Mouse (Mus musculus) WW6 (cell line): Measurements from ENCODE around the gene Hspa1b.
A peak's percentile ranks its signal among the peaks of the same experiment; 100 is the strongest.
"Not testable (repeated sequence)": the region's sequence is repeated elsewhere in the genome, so short reads cannot be mapped to it uniquely, and the experiment has no call there.

Source experiments
- DNase-seq: peaks from one replicate; pipeline ENCODE4 v3.0.0-alpha.2; 2013; ENCODE audit warnings: low read depth, low spot score

The Hspa1b gene

GRCm38 (mm10) chr17:34981690-34982180 is 22.7 kb upstream of the Hspa1b start, which contains the start of gene Lsm2:
Lsm2 (plus strand) TSS chr17:34981862.
- peak; percentile 80 for DNase-seq

- DNase-seq: no peak
Measured at GRCm38 (mm10) chr17:34980655-34981054, 21.6 kb upstream of the Hspa1b start.

DNA sequence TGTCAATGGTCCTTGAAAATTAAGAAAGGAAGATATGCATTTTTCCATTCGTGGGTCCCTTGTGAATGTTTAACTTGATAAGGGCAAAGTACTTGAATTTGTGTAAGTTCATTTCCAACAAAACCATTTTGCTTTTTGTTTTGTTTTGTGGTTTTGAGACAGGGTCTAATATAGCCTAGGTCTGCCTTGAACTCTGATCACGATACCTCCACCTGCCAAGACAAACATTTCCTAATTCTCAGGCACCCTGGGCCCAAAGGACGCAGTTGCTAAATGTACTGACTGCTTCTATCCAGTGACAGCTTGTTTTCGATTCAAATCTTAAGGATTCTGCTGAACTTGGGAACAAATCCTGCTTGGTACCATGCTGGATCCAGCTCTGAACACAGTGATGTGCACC is 20.6 kb upstream of the Hspa1b start:
- no peak for DNase-seq

- DNase-seq: no peak
Measured at GRCm38 (mm10) chr17:34978239-34978638, 19.2 kb upstream of the Hspa1b start.

DNA sequence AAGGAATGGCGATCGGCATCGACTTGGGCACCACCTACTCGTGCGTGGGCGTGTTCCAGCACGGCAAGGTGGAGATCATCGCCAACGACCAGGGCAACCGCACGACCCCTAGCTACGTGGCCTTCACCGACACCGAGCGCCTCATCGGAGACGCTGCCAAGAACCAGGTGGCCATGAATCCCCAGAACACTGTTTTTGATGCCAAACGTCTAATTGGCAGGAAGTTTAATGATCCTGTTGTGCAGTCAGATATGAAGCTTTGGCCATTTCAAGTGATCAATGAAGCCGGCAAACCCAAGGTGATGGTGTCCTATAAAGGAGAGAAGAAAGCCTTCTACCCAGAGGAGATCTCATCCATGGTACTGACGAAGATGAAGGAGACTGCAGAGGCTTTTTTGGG is 18.0 kb upstream of the Hspa1b start:
- no peak for DNase-seq

DNA sequence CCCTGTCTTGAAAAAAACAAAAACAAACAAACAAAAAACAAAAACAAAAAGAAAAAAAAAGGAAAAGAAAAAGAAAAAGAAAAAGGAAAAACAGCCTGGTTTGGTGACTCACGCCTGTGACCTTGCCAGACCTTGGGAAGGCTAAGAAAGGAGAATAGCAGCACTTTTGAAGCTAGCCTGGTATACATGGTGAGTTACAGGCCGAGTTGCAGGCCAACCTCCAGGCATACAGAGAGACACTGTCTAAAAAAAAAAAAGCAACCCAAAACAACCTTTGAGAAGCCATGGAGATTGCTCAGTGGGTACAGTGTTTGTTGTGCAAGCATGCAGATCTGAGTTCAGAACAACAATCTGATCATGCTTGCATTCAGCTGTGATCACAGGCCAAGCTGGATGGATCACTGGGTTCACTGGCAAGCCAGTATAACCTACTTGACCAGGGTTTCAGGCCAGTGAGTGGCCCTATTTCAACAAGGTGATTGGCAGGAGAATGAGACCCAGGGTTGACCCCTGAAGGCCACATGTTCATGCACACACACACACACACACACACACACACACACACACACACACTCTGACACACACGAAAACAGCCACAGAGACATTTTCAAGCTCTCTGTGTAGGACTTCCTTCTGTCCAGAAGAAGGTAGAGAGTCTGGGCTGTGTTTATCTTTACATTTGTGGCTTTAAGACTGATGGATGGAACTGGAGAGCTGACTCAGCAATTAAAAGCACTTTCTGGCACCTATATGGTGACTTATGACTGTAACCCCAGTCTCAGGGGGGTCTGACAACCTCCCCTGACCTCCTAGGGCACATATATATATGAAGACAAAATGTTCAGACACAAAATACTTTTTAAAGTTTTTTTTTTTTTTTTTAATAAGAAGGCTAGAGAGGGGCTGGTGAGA is 16.8 kb upstream of the Hspa1b start:
- DNase-seq: no peak

DNA sequence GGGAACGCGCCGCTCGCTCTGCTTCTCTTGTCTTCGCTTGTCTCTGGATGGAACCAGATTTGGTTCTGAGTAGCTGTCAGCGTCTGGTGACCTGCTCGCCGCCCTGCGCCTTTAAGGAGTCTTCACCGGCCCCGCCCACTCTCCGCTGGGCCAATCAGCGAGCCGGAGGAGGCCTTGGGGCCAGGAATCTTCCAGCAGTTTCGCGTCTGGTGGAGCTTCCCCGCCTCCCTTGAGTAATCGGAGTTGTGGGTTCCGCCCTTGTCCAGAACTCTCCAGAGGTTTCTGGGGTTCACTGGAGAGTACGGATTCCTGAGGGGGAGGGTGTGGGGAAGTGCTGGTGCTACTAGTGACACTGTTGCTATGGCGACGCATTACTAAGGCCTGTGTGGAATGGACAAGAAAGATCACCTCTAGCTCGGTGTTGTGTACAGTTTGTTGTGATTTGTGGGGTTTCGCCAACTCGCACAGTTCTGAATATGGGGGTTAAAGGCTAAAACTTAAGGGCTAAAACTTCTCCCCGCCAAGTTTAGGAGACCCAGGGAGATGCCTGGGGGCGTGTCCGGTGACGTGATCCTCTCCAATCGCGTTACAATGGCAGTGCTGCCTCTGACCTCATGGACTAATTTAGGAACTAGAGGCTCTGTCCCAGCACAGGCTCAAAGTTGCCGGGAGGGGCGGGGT is 13.2 kb upstream of the Hspa1b start, which contains the start of the genes Hspa1a and Hspa1l:
Gene Hspa1a (minus strand): TSS at position 88 of the 681 bp plus-strand sequence.
Gene Hspa1l (plus strand): TSS at position 635 of the 681 bp plus-strand sequence.
- DNase-seq: not testable (repeated sequence)

- not testable (repeated sequence) for DNase-seq
Measured at GRCm38 (mm10) chr17:34971694-34972068, 12.6 kb upstream of the Hspa1b start.

GRCm38 (mm10) chr17:34970850-34971249 is 11.8 kb upstream of the Hspa1b start:
- DNase-seq: not testable (repeated sequence)

GRCm38 (mm10) chr17:34969822-34970221 is 10.8 kb upstream of the Hspa1b start, which contains the start of gene Gm20481:
Gm20481 (plus strand) TSS chr17:34969912.
- DNase-seq: not testable (repeated sequence)

GRCm38 (mm10) chr17:34965627-34966026 is 6.6 kb upstream of the Hspa1b start:
- DNase-seq: no peak

DNA sequence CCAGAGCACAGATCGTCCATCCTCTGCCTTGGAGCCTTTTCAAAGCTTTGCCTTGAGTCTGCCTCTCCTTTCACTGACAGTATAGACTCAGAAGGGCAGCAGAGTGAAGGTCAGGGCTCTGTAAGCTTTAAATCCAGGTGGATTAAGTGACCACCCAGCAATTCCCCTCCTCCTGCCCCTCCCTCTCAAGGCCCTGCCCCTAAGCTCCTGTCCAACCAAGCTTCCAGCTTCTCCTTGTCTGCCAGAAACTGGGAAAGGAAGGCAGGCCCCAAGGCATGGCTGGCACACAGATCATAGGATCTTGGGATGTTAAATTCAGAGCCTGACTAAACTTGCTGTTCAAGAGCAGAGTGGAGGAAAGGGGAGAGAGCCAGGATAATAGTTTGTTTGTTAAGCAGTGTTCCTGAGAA is 5.6 kb upstream of the Hspa1b start:
- no peak for DNase-seq

DNA sequence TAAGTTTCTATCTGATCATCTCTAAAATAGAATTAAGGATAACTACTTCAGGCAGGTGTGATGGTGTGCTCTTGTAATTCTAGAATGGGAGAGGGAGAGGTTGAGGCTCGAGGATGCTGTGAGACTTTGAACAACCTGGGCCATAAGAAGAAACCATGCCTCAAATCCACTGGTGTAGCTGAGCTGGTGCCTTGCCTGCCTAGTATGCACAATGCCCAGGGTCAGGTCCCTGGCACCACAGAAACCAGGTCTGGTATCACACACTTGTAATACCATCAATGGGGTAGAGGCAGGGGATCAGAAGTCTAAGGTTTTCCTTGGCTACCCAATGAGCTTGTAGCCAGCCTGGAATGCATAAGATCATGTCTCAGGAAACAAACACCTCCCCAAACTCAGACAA is 3.8 kb upstream of the Hspa1b start:
- no peak for DNase-seq

- no peak for DNase-seq
Measured at GRCm38 (mm10) chr17:34962125-34962524, 3.1 kb upstream of the Hspa1b start.

DNA sequence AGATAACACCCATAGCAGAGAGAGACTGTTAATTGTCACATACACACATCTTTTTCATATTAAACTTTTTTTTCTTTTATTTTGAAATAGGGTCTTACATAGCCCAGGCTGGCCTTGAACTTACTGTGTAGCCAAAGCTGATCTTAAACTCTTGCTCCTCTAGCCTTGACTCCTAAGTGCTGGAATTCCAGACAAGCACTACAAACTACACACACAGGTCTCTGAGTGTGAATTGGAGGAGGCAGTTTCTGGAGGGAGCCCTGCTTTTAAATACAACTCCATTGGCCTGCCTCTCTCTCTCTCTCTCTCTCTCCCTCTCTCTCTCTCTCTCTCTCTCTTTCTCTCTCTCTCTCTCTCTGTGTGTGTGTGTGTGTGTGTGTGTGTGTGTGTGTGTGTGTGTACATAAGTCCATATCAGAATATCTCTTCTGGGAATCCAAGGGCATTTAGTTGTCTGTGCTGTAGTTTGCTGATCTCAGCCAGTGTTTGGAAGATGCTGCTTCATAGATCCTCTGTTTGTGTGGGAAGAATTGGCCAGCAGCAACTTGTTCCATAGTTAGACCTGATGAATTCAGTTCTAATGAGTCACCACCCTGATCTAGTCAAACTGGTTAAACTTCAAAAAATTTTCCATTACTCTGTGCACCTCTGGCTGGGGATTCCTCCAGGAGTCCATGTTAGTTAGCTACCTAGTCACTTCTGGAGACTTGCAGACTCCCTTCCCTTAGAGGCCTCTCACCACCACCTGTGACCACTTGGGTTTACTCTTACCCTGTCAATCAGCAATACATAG is 1.9 kb upstream of the Hspa1b start:
- DNase-seq: no peak

DNA sequence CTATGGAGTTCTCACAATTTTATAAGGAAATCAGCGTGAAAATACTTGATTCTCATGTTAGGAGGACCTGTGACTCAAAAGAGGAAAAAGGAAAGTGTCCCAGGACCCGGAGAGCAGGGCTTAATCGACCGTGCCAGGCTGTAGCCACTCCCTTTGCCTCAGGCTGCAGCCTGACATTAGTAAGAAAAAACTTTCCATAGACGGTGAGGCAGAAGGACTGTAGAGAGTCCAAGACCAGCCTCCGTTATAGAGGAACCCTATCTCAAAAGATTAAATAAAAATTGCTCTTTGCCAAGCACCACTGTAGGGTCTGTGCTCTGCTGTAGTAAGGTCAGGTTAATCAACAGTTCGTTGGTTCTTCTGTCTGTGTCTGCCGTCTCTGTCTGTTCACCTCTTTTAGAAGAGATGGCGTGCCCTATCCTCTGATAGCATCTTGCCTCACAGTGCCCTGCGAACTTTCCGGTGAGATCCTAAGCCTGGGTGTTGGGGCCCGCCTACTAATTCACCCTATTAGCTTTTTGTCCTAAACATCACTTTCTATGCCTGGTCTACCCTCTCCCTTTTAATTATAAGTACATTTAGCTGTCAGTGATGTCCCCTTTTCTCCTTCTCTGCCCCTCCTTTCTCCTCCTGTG is 960 bp upstream of the Hspa1b start:
- DNase-seq: no peak

GRCm38 (mm10) chr17:34958734-34959129 is 306 bp downstream of the Hspa1b start:
- DNase-seq: not testable (repeated sequence)

DNA sequence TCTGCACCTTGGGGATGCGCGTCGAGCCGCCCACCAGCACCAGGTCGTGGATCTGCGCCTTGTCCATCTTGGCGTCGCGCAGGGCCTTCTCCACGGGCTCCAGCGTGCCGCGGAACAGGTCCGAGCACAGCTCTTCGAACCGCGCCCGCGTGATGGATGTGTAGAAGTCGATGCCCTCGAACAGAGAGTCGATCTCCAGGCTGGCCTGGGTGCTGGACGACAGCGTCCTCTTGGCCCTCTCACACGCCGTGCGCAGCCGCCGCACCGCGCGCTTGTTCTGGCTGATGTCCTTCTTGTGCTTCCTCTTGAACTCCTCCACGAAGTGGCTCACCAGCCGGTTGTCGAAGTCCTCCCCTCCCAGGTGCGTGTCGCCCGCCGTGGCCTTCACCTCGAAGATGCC is 1.1 kb downstream of the Hspa1b start:
- not testable (repeated sequence) for DNase-seq

- DNase-seq: not testable (repeated sequence)
Measured at GRCm38 (mm10) chr17:34957291-34957690, 1.7 kb downstream of the Hspa1b start.

DNA sequence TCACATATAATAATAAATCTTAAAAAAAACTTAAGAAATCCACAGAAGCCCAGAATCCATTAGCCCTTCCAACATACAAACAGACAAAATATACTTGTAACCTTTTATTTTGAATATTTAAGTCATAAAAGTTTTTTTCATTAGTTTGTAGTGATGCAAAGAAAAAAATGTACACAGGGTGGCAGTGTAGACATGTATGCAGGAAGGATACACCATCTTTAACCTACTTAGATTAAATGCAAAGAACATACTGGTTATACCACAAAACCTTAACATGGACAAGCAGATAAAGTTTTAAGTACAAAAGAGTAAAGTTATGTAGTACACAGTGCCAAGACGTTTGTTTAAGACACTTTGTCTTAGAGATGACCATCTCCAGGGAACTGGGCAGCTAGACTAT is 2.7 kb downstream of the Hspa1b start:
- DNase-seq: no peak

GRCm38 (mm10) chr17:34955884-34956283 is 3.2 kb downstream of the Hspa1b start:
- DNase-seq: no peak
